8 mouse cellular contexts compared by ENCODE assay signal in the genomic region with DNA sequence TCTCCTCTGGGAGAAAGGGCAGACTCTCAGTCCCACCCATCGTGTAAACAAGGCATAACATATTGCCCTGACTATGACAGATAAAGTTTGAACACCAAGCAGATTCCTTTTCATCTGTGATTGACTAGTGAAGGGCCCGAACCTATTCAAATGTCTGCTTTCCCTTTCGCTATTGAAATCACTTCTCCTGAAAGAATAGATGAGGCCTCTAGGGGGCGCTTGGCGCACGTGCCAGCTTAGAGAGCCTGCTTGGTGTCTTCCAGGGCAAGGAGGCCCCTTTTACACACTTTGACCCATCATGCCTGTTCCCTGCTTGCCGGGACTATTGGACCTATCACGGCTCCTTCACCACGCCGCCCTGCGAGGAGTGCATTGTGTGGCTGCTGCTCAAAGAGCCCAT. TPM values are rescaled to one million over a fixed set of nuclear protein-coding genes. Genes with fewer than 3 reads are reported as not detected.
DNase-seq lines count a peak whose midpoint lies in the region; ATAC-seq lines count a peak whose summit lies in the region.

No protein-coding gene starts in this region.

- H3K27me3 ChIP-seq in embryonic facial prominence, embryonic 10.5 days (replicated peaks; ENCODE audit: low read depth, poor library complexity, severe bottlenecking) = no peaks in the 10 kb centered on the region
- no peaks in the 10 kb centered on the region for H3K27me3 ChIP-seq in liver, embryonic 15.5 days
- no peaks in the 10 kb centered on the region for H3K27me3 ChIP-seq in neural tube, embryonic 11.5 days (ENCODE audit: control insufficient read depth, insufficient read depth, low read length)
- H3K27me3 ChIP-seq in stomach, embryonic 16.5 days (ENCODE audit: control insufficient read depth, insufficient read depth, low read length) = no peaks in the 10 kb centered on the region

- WGBS in embryonic facial prominence, embryonic 10.5 days = 23% methylated on average over 11 of the region's 11 CpGs
- 16% methylated on average over 11 of the region's 11 CpGs for WGBS in liver, embryonic 15.5 days (ENCODE audit: insufficient replicate concordance)
- 26% methylated on average over 11 of the region's 11 CpGs for WGBS in neural tube, embryonic 11.5 days
- WGBS in stomach, embryonic 16.5 days = 26% methylated on average over 11 of the region's 11 CpGs

- H3K27ac ChIP-seq in embryonic facial prominence, embryonic 10.5 days (replicated peaks) = no peak overlapping the region
- no peak overlapping the region for H3K27ac ChIP-seq in liver, embryonic 15.5 days (replicated peaks)
- no peak overlapping the region for H3K27ac ChIP-seq in neural tube, embryonic 11.5 days (ENCODE audit: low read depth, low read length)
- no peak overlapping the region for H3K27ac ChIP-seq in stomach, embryonic 16.5 days (ENCODE audit: low read length)

- no peaks in the 10 kb centered on the region for H3K36me3 ChIP-seq in embryonic facial prominence, embryonic 10.5 days (replicated peaks)
- 0 out of 2 replicates have a peak, but pooled peaks cover 3% of the 10 kb centered on the region for H3K36me3 ChIP-seq in liver, embryonic 15.5 days (replicated peaks)
- no peaks in the 10 kb centered on the region for H3K36me3 ChIP-seq in neural tube, embryonic 11.5 days (ENCODE audit: control insufficient read depth, insufficient read depth, low read length)
- no peaks in the 10 kb centered on the region for H3K36me3 ChIP-seq in stomach, embryonic 16.5 days (ENCODE audit: control insufficient read depth, insufficient read depth, low read length)

- H3K4me3 ChIP-seq in embryonic facial prominence, embryonic 10.5 days = no peak overlapping the region
- peak overlapping the region; percentile 40 for H3K4me3 ChIP-seq in liver, embryonic 15.5 days (replicated peaks)
- no peak overlapping the region for H3K4me3 ChIP-seq in neural tube, embryonic 11.5 days (ENCODE audit: low read depth, low read length)
- H3K4me3 ChIP-seq in stomach, embryonic 16.5 days (replicated peaks; ENCODE audit: low read length) = 0 out of 2 replicates have a peak overlapping the region, but pooled peaks have one; percentile 19

- H3K4me2 ChIP-seq in liver, embryonic 15.5 days = peak overlapping the region; percentile 64
- no peak overlapping the region for H3K4me2 ChIP-seq in neural tube, embryonic 11.5 days (ENCODE audit: low read depth)
- peak overlapping the region; percentile 42 for H3K4me2 ChIP-seq in stomach, embryonic 16.5 days (ENCODE audit: low read depth, low read length)

- no peaks in the 10 kb centered on the region for H3K9me3 ChIP-seq in embryonic facial prominence, embryonic 10.5 days
- no peaks in the 10 kb centered on the region for H3K9me3 ChIP-seq in liver, embryonic 15.5 days (replicated peaks)
- H3K9me3 ChIP-seq in neural tube, embryonic 11.5 days (ENCODE audit: control insufficient read depth, low read length) = no peaks in the 10 kb centered on the region
- H3K9me3 ChIP-seq in stomach, embryonic 16.5 days (replicated peaks; ENCODE audit: control insufficient read depth, low read length) = no peaks in the 10 kb centered on the region

- H3K9ac ChIP-seq in liver, embryonic 15.5 days = peak overlapping the region; percentile 13; the same call in 1 of the 2 replicates
- H3K9ac ChIP-seq in neural tube, embryonic 11.5 days (ENCODE audit: low read length) = no peak overlapping the region
- H3K9ac ChIP-seq in stomach, embryonic 16.5 days (ENCODE audit: low read length) = no peak overlapping the region

- ATAC-seq in liver, embryonic 15.5 days (ENCODE audit: insufficient read depth) = peak; percentile 34; the same call in 1 of the 2 replicates
- peak; percentile 67 for ATAC-seq in neural tube, embryonic 11.5 days (ENCODE audit: insufficient read depth, low FRiP score, low TSS enrichment)
- ATAC-seq in stomach, embryonic 16.5 days (ENCODE audit: insufficient read depth, low FRiP score) = peak; percentile 40; the same call in 1 of the 2 replicates

- peaks cover 4% of the 10 kb centered on the region; the same call in 1 of the 2 replicates for H3K4me1 ChIP-seq in embryonic facial prominence, embryonic 10.5 days
- peaks cover 20% of the 10 kb centered on the region for H3K4me1 ChIP-seq in liver, embryonic 15.5 days (replicated peaks)
- no peaks in the 10 kb centered on the region for H3K4me1 ChIP-seq in neural tube, embryonic 11.5 days (ENCODE audit: control insufficient read depth, insufficient read depth, low read length)
- H3K4me1 ChIP-seq in stomach, embryonic 16.5 days (ENCODE audit: control insufficient read depth, insufficient read depth, low read length) = no peaks in the 10 kb centered on the region

- DNase-seq in 416B (ENCODE audit: low read depth) = peak; percentile 93
- peak; percentile 64 to 72 for DNase-seq in adrenal gland, adult 18-20 months (ENCODE audit: low spot score in 2 of 2)
- peak; percentile 77 for DNase-seq in embryonic facial prominence, embryonic 10.5 days (ENCODE audit: low spot score)
- DNase-seq in heart, adult 8-10 months (ENCODE audit: low spot score) = peak; percentile 52
- DNase-seq in kidney, adult 8-10 months = peak; percentile 63 to 77
- peak; percentile 80 for DNase-seq in neural tube, embryonic 11.5 days (ENCODE audit: low spot score)

RNA-seq across cellular contexts. Expression of a gene that starts 6.5 kb away (rescaled TPM):
- total RNA-seq in adrenal gland, adult 18-20 months (2021) = 1,000 to 10,000 TPM; 1,123 to 3,019 TPM
- polyA plus RNA-seq in embryonic facial prominence, embryonic 10.5 days (2016; fragmentation: Nextera tagmentation; extraction: Ambion mirVana) = 1.7 and 2.0 TPM in 2 replicates
- 10 to 100 TPM; 19.3 to 24.9 (median 23.7) TPM for total RNA-seq in heart, adult 8-10 months (2022)
- polyA plus RNA-seq in liver, embryonic 15.5 days (2015; fragmentation: Nextera tagmentation; extraction: Ambion mirVana) = 140 and 151 TPM in 2 replicates
- polyA plus RNA-seq in neural tube, embryonic 11.5 days (2014; fragmentation: Nextera tagmentation; extraction: Ambion mirVana) = 22.3 and 29.1 TPM in 2 replicates
- polyA plus RNA-seq in stomach, embryonic 16.5 days (2015; fragmentation: Nextera tagmentation; extraction: Ambion mirVana) = 16.6 and 39.9 TPM in 2 replicates

RNA-seq across cellular contexts. Expression of a gene that starts 16.3 kb away (rescaled TPM):
- 10 to 100 TPM; 31.1 to 34.7 TPM for total RNA-seq in adrenal gland, adult 18-20 months (2021)
- polyA plus RNA-seq in embryonic facial prominence, embryonic 10.5 days (2016; fragmentation: Nextera tagmentation; extraction: Ambion mirVana) = 72.8 and 77.4 TPM in 2 replicates
- total RNA-seq in heart, adult 8-10 months (2022) = 1 to 10 TPM; 6.0 to 7.2 (median 7.0) TPM
- 2,386 and 2,474 TPM in 2 replicates for polyA plus RNA-seq in liver, embryonic 15.5 days (2015; fragmentation: Nextera tagmentation; extraction: Ambion mirVana)
- polyA plus RNA-seq in neural tube, embryonic 11.5 days (2014; fragmentation: Nextera tagmentation; extraction: Ambion mirVana) = 85.3 and 85.6 TPM in 2 replicates
- polyA plus RNA-seq in stomach, embryonic 16.5 days (2015; fragmentation: Nextera tagmentation; extraction: Ambion mirVana) = 285 and 313 TPM in 2 replicates

Comparison
In these comparisons a context has a peak if more than half of its experiments do, and no peak if none do; other contexts are left out.
1. H3K4me3 ChIP-seq: peak in liver, embryonic 15.5 days (single experiment) and stomach, embryonic 16.5 days (single experiment); none in embryonic facial prominence, embryonic 10.5 days (single experiment) and neural tube, embryonic 11.5 days (single experiment).
2. Peak in every context shown above with its lines, with median percentiles within 50 percentile points of each other: DNase-seq and ATAC-seq.